Mouse (Mus musculus) regulatory T cell (primary cell): ENCODE measurements around the gene Csnka2ip.

Source experiments
- in situ Hi-C: fragments of 300-600 bp; cut with MboI, MseI; formaldehyde crosslinking; loops from one replicate; pipeline ENCODE4 v1.15.1; 2025; ENCODE audit warnings: high pct_unique_total_duplicates

Csnka2ip gene

GRCm38 (mm10) chr16:64602308-64602707 lies at the start of gene Csnka2ip:
Gene Csnka2ip (minus strand): TSS chr16:64602408.
- in situ Hi-C loops, result no loop called here

GRCm38 (mm10) chr16:64649594-64650290 lies 47.5 kb upstream of the Csnka2ip start:
- in situ Hi-C loops, result no loop called here

- in situ Hi-C loops, result no loop called here
Measured at GRCm38 (mm10) chr16:64647771-64648170, 45.6 kb upstream of the Csnka2ip start.

GRCm38 (mm10) chr16:64635110-64635509 lies 32.9 kb upstream of the Csnka2ip start:
- in situ Hi-C loops, result no loop called here

- in situ Hi-C loops, result no loop called here
Measured at GRCm38 (mm10) chr16:64620116-64620515, 17.9 kb upstream of the Csnka2ip start.

GRCm38 (mm10) chr16:64614648-64615047 lies 12.4 kb upstream of the Csnka2ip start:
- in situ Hi-C loops, result no loop called here

- in situ Hi-C loops, result no loop called here
Measured at GRCm38 (mm10) chr16:64607793-64608192, 5.6 kb upstream of the Csnka2ip start.

- in situ Hi-C loops, result no loop called here
Measured at GRCm38 (mm10) chr16:64586825-64587224, 15.4 kb downstream of the Csnka2ip start.

GRCm38 (mm10) chr16:64586262-64586619 lies 16.0 kb downstream of the Csnka2ip start:
- in situ Hi-C loops, result no loop called here

GRCm38 (mm10) chr16:64585599-64586261 lies 16.5 kb downstream of the Csnka2ip start:
- in situ Hi-C loops, result no loop called here

GRCm38 (mm10) chr16:64584591-64584990 lies 17.6 kb downstream of the Csnka2ip start:
- in situ Hi-C loops, result no loop called here

- in situ Hi-C loops, result no loop called here
Measured at GRCm38 (mm10) chr16:64583406-64583805, 18.8 kb downstream of the Csnka2ip start.

- in situ Hi-C loops, result no loop called here
Measured at GRCm38 (mm10) chr16:64569496-64569895, 32.7 kb downstream of the Csnka2ip start.

- in situ Hi-C loops, result no loop called here
Measured at GRCm38 (mm10) chr16:64563081-64563480, 39.1 kb downstream of the Csnka2ip start.

GRCm38 (mm10) chr16:64558518-64558917 lies 43.7 kb downstream of the Csnka2ip start:
- in situ Hi-C loops, result no loop called here

- in situ Hi-C loops, result no loop called here
Measured at GRCm38 (mm10) chr16:64526883-64527282, 75.3 kb downstream of the Csnka2ip start.

- in situ Hi-C loops, result no loop called here
Measured at GRCm38 (mm10) chr16:64524051-64524645, 78.1 kb downstream of the Csnka2ip start.

- in situ Hi-C loops, result no loop called here
Measured at GRCm38 (mm10) chr16:64513423-64513822, 88.8 kb downstream of the Csnka2ip start.
